Mouse (Mus musculus): Measurements from ENCODE around the gene Slc16a3. TPM values are rescaled to one million over a fixed set of nuclear protein-coding genes. Genes with fewer than 3 reads are reported as not detected.

Slc16a3 gene
- total RNA-seq, 2 experiments from 2014 or later = 10.4 to 11.6 TPM

Other genes with a start within 250 kb of the Slc16a3 start
- gene Cenpx, start 234.7 kb upstream of the Slc16a3 start, total RNA-seq (2021) = 10 to 100 TPM; 47.6 to 51.3 TPM
- 10 to 100 TPM; 20.0 to 27.4 TPM for gene Lrrc45, start 234.6 kb upstream of the Slc16a3 start, total RNA-seq (2021)
- gene Rac3, start 227.0 kb upstream of the Slc16a3 start, total RNA-seq (2021) = 1 to 10 TPM; 3.8 to 9.5 TPM
- gene Dcxr, start 221.2 kb upstream of the Slc16a3 start, total RNA-seq (2021) = 10 to 100 TPM; 33.0 to 37.3 TPM
- gene Cbr2, start 216.4 kb upstream of the Slc16a3 start, total RNA-seq (2021) = 10 to 100 TPM in 1 of 2 experiments, 1 to 10 TPM in 1; 9.2 to 17.6 TPM
- gene Hmga1b, start 185.7 kb upstream of the Slc16a3 start, total RNA-seq (2021) = 10 to 100 TPM; 23.9 to 46.6 TPM
- gene Rfng, start 164.3 kb upstream of the Slc16a3 start, total RNA-seq (2021) = 10 to 100 TPM; 15.9 to 20.6 TPM
- gene Gps1, start 164.2 kb upstream of the Slc16a3 start, total RNA-seq (2021) = 10 to 100 TPM; 84.2 to 89.3 TPM
- 10 to 100 TPM; 61.2 to 64.3 TPM for gene Dus1l, start 152.1 kb upstream of the Slc16a3 start, total RNA-seq (2021)
- 100 to 1,000 TPM in 1 of 2 experiments, 10 to 100 TPM in 1; 93.1 to 104 TPM for gene Fasn, start 123.9 kb upstream of the Slc16a3 start, total RNA-seq (2021)
- 10 to 100 TPM in 1 of 2 experiments, 1 to 10 TPM in 1; 8.4 to 10.8 TPM for gene Ccdc57, start 15.6 kb upstream of the Slc16a3 start, total RNA-seq (2021)
- 100 to 1,000 TPM; 129 to 131 TPM for gene Csnk1d, start 42.9 kb downstream of the Slc16a3 start, total RNA-seq (2021)
- gene Cd7, start 90.9 kb downstream of the Slc16a3 start, total RNA-seq (2021) = 1 to 10 TPM; 1.7 to 2.8 TPM
- gene Sectm1b, start 115.1 kb downstream of the Slc16a3 start, total RNA-seq (2021) = not detected
- under 1 TPM; 0.24 to 0.42 TPM for gene Sectm1a, start 132.7 kb downstream of the Slc16a3 start, total RNA-seq (2021)
- gene Tex19.2, start 170.2 kb downstream of the Slc16a3 start, total RNA-seq (2021) = not detected
- gene Tex19.1, start 197.7 kb downstream of the Slc16a3 start, total RNA-seq (2021) = not detected
- under 1 TPM; 0.15 to 0.27 TPM for gene Uts2r, start 211.8 kb downstream of the Slc16a3 start, total RNA-seq (2021)